Mouse (Mus musculus) embryo, embryonic 10.5 days (tissue): ENCODE data around the gene Hikeshi.

Experiments used
- DNase-seq: peaks from one replicate; pipeline ENCODE4 v3.0.0-alpha.2; 2015; ENCODE audit warnings: low spot score

Gene Hikeshi

DNA sequence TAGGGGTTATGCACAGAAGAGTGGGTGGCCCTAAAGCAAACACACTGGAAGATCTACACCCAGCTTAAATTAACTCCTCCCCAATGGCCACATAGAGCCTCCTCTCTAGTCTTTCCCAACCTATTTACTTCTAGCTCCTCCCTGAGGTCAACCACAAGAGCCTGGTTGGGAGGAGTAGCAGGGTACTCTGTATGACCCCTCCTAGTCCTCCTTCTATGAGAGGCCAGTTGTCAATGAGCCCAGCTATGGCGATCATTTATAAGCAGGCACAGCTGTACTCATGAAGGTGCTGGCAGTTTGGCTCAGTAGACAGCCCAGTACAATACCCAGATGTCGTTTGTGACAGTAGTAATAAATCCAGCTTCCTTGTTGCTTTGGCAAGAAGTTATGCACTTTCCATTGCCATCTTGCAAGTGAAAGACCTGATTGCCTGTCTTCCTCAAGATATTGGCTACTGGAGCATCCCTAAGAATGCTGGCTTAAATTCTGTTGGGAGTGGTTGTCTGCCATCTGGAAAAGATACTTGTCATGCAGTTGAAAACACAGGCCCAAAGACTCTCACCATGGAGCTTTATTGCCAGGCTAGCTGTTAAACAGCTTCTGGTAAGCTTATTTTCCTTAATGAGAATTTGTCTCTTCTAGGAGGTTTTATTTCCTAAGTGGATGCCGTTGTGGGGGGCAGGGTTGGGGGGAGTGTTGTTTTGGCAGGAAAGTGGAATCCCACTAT lies 27.4 kb downstream of the Hikeshi start:
- no peak for DNase-seq

DNA sequence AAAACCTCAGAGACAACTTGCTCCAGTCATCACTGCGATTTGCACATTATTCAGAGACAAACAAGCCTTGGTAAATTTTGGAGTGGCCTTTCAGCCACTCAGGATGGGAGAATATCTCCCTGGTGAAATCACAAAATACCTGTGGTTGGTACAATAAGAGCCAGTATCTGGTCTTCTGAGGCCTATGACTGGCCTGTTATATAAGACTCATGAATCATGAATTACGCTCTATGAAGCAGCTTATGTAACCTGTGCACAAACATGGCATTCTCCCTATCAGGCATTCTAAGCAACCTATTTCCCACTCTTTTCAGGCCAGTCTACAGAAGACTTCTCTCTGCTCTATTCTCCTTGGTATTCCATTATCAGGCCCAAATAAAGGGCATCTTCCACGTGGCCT lies 28.6 kb downstream of the Hikeshi start:
- DNase-seq = no peak

DNA sequence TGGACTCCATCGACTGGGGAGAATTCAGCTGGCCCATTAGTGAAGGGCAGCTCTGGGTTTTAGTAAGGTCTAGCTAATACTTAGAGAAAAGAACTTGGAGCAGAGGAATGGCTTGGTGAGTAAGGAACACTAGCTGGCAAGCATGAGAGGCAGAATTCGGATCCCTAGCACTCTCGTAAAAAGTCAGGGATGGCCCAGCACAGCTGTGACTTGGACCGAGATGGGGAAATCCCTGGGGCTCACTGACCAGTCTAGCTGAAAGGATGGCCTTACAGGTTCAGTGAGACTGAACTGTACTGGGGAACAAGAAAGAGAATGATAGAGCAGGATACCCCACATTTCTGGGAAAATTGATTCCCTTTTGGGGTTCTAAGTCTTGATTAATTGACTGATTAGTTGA lies 31.3 kb downstream of the Hikeshi start:
- no peak for DNase-seq

- no peak for DNase-seq
Measured at GRCm38 (mm10) chr7:89908899-89909621, 31.9 kb downstream of the Hikeshi start.

DNA sequence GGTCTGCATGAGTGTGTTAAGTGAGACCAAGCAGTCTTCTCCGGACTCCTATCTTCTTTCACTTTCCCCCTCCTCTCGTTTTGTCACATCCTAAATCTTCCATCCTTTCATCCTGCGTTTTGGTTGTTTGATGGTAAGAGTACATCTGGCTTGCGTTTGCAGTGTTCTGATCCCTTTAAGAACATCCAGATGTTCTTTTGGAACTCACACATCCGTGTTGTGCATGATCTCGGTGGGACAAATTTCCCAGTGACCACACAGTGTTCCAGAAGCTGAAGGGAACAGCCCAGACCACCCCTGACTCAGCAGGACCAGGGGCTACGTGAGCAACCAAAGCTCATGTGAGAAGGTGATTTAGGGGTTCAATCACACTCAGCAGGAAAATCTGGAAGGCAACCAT lies 32.6 kb downstream of the Hikeshi start:
- DNase-seq = peak; percentile 44

DNA sequence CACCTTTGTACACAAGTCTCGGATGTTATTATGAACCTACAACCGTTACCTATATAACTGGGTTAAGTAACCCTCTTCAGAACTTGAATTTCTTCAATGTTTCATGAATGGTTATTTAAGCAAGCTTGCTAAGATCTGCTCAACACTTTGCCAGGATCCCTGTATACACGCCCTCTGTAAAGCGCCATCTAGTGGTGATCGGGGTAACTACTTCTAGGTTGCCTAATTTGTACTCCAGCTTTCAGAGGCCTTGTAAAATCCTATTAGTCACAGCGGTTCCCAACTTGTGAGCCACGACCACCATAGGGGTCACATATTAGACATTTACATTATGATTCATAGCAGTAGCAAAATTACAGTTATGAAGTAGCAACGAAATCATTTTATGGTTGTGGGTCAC lies 33.1 kb downstream of the Hikeshi start:
- peak; percentile 86 for DNase-seq

DNA sequence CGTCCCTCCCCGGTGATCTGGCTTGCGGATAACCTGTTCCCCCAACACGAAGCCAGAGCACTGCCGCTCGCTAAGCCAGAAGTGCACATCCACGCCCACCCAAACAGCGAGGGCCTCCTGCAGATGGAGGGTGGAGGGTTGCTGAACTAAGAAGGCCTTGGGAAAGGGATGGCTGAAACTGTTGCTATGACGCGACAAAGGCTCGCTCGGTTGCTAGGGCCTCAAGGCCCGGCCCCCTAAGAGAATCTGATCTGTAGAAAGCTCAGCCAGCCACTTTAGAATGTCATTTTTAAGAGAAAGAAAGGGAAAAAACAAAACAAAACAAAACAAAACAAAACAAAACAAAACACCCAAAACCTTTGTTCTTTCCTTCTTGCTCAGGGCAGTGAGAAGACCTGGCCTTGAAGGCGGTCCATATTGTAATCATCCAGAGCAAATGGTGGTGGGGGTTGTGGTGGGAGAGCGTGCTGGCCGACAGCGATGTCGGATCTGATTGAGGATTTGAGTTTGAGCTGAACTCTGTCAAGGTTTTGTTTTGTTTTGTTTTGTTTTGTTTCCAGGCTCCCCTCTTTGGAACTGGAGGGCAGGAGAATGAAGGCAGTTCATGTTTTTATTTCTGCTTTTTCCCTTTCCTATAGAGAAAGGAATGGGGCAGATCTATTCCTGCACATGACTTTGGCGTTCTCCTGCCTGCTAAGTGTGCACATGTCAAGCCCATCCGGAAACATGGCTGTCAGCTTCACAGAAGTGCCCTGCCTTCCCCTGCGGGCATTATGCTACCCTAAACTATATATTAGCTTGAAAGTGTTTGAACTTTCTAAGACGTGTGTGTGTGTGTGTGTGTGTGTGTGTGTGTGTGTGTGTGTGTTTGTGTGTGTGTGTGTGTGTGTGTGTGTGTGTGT lies 37.3 kb downstream of the Hikeshi start, which contains the start of gene Ccdc81:
Ccdc81 (minus strand) TSS at position 188 of the 902 bp plus-strand sequence.
- peak; percentile 69 for DNase-seq

DNA sequence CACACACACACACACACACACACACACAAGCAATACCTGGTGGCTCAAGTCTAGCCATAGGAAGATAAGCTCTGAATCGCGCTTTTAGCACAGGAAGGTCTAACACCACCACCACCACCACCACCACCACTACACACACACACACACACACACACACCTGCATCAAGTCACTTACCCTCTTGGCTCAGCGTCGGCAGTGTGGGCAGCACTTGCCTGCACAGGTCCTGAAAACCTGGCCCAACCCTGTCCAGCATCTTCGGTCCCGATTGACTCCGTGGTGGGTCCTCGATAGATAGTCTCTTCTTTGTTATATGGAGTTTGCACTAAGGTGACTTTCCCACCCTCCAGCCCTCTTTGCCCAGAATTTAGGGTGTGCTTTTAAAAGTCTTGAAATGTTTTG lies 38.0 kb downstream of the Hikeshi start:
- DNase-seq = no peak

GRCm38 (mm10) chr7:89891856-89892255 lies 49.1 kb downstream of the Hikeshi start:
- DNase-seq = peak; percentile 64

- DNase-seq = no peak
Measured at GRCm38 (mm10) chr7:89891412-89891811, 49.6 kb downstream of the Hikeshi start.

DNA sequence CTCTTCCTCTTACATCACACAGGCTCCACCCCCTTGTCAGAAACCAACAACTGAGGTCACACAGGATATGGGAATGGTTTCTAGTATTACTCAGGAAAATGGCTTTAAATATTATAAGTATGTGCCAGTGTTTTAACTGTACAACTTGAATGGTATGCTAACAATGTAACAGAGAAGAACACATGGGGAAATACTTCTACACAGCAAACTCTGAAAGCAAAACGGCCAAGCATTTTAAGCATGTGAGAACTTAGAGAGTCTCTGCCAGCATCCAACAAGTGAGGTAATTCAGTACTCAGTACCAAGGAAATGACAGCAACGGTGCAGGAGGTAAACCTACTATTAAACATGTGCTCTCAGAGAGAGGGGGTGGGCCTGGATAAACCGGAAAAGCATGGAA lies 56.5 kb downstream of the Hikeshi start:
- no peak for DNase-seq

DNA sequence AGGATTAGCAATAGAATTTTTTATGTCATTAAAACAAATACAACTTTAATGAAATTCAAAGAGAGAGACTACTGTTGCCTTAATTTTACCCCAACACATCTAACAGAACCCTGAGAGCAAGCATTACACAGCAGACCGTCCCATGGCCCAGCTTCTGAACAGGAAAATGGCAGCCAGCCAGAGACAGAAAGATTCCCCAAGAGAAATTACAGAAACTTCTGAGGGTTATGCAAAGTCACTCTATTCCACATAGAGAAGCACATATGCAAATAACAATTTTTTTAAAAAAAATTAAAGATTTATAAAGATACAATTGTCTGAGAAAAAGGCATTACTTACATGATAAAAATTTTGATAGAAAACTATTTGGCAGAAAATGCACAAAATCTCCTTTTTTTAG lies 61.3 kb downstream of the Hikeshi start:
- no peak for DNase-seq
